Mouse (Mus musculus): Measurements from ENCODE around the gene Arid4a.
A peak's percentile ranks its signal among the peaks of the same experiment; 100 is the strongest.

The Arid4a gene

GRCm38 (mm10) chr12:71015363-71016210, at the start of gene Arid4a:
Gene Arid4a (plus strand): TSS chr12:71015990.
- DNase-seq (ENCODE audit: low read depth, low spot score): peak; percentile 100

GRCm38 (mm10) chr12:70967581-70967980, 48.2 kb upstream of the Arid4a start:
- DNase-seq (ENCODE audit: low read depth, low spot score): no peak

- DNase-seq (ENCODE audit: low read depth, low spot score): no peak
Measured at GRCm38 (mm10) chr12:70968141-70968790, 47.5 kb upstream of the Arid4a start.

GRCm38 (mm10) chr12:70968791-70969307, 46.9 kb upstream of the Arid4a start:
- DNase-seq (ENCODE audit: low read depth, low spot score): peak; percentile 78

- peak; percentile 64 for DNase-seq (ENCODE audit: low read depth, low spot score)
Measured at GRCm38 (mm10) chr12:70969485-70970184, 46.2 kb upstream of the Arid4a start.

GRCm38 (mm10) chr12:70973831-70974230, 42.0 kb upstream of the Arid4a start:
- no peak for DNase-seq (ENCODE audit: low read depth, low spot score)

- DNase-seq (ENCODE audit: low read depth, low spot score): peak; percentile 92
Measured at GRCm38 (mm10) chr12:70974441-70975266, 41.1 kb upstream of the Arid4a start, which contains the start of gene Psma3. Gene Psma3 (plus strand): TSS chr12:70974621.

GRCm38 (mm10) chr12:70975406-70975805, 40.4 kb upstream of the Arid4a start:
- no peak for DNase-seq (ENCODE audit: low read depth, low spot score)

GRCm38 (mm10) chr12:70975891-70976290, 39.9 kb upstream of the Arid4a start:
- no peak for DNase-seq (ENCODE audit: low read depth, low spot score)

- DNase-seq (ENCODE audit: low read depth, low spot score): no peak
Measured at GRCm38 (mm10) chr12:70978345-70978744, 37.4 kb upstream of the Arid4a start.

GRCm38 (mm10) chr12:70984855-70985550, 30.8 kb upstream of the Arid4a start:
- no peak for DNase-seq (ENCODE audit: low read depth, low spot score)

- no peak for DNase-seq (ENCODE audit: low read depth, low spot score)
Measured at GRCm38 (mm10) chr12:70997225-70997624, 18.6 kb upstream of the Arid4a start.

GRCm38 (mm10) chr12:70999423-70999903, 16.3 kb upstream of the Arid4a start:
- DNase-seq (ENCODE audit: low read depth, low spot score): no peak

GRCm38 (mm10) chr12:71000344-71000743, 15.4 kb upstream of the Arid4a start:
- no peak for DNase-seq (ENCODE audit: low read depth, low spot score)

GRCm38 (mm10) chr12:71001456-71001855, 14.3 kb upstream of the Arid4a start:
- no peak for DNase-seq (ENCODE audit: low read depth, low spot score)

GRCm38 (mm10) chr12:71003760-71004426, 11.9 kb upstream of the Arid4a start:
- DNase-seq (ENCODE audit: low read depth, low spot score): no peak

GRCm38 (mm10) chr12:71006141-71006540, 9.6 kb upstream of the Arid4a start:
- DNase-seq (ENCODE audit: low read depth, low spot score): no peak

- DNase-seq (ENCODE audit: low read depth, low spot score): no peak
Measured at GRCm38 (mm10) chr12:71006901-71007300, 8.9 kb upstream of the Arid4a start.

- no peak for DNase-seq (ENCODE audit: low read depth, low spot score)
Measured at GRCm38 (mm10) chr12:71009769-71010168, 6.0 kb upstream of the Arid4a start.

All from brain, embryonic 18.5 days (tissue).